8 mouse cellular contexts compared by ENCODE assay signal in the genomic region with DNA sequence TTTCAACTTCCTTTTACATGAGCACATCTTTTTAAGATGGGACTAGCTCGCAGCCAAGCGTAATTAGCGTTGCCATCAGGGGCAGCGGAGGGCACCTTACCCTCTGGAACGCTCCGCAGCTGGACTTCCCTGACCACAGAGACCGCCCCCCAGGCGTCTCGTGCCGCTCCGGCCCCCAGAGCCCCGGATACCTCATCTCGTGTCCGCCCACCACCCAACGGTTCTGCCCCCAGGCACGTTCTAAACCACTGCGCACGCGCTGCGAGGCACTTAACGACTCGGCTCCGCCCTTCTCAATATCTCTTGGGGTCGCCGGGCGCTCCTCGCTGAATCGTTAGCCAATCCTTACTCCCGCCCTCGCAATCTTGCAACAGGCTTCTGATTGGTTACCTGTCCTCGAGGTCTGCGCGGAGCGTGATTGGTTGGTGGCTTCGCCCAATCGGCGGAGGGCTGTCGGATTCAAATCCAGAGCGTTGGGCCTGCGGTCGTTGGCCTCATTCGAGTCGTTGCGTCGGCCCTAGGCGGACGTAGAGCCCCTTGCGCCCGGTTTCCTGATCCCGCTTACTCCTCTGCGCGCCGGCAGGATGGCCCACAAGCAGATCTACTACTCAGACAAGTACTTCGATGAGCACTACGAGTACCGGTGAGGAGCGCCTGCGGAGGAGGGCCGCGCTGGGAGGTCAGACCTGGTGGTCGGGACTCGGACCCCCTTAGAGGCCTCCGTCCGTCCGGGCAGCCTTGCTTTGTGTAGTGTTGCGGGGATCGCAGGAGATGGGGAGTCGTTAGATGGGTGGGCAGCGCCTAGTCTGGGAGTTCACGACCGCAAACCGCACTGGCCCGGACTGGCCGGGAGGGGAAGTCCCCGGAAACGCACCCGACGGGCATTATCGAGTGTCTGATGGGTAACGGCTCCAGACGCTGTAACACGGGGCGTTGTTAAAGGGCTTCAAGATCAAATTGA. TPM values are rescaled to one million over a fixed set of nuclear protein-coding genes. Genes with fewer than 3 reads are reported as not detected.
A peak's percentile ranks its signal among the peaks of the same experiment; 100 is the strongest.
DNase-seq lines count a peak whose midpoint lies in the region; ATAC-seq and TF ChIP-seq lines count a peak whose summit lies in the region.

A gene (plus strand): TSS at position 404 of the 961 bp plus-strand sequence.

- WGBS in forebrain, embryonic 13.5 days = under 1% methylated on average over 83 of the region's 83 CpGs
- under 1% methylated on average over 83 of the region's 83 CpGs for WGBS in large intestine, adult 2 months
- under 1% methylated on average over 83 of the region's 83 CpGs for WGBS in liver, postnatal 0 days (ENCODE audit: insufficient replicate concordance)
- WGBS in neural tube, embryonic 14.5 days = 0% methylated on average over 83 of the region's 83 CpGs

- peak within 1 kb of the TSS; percentile 95 for H3K4me3 ChIP-seq in ES-Bruce4 (ENCODE audit: low read depth, low read length)
- peak within 1 kb of the TSS; percentile 78 for H3K4me3 ChIP-seq in forebrain, embryonic 13.5 days
- H3K4me3 ChIP-seq in liver, postnatal 0 days (ENCODE audit: low read depth, low read length) = peak within 1 kb of the TSS; percentile 96
- peak within 1 kb of the TSS; percentile 58 for H3K4me3 ChIP-seq in neural tube, embryonic 14.5 days (ENCODE audit: low read depth, low read length)

- no peaks in the 10 kb centered on the region for H3K4me1 ChIP-seq in ES-Bruce4 (ENCODE audit: control insufficient read depth, insufficient read depth, low read length)
- H3K4me1 ChIP-seq in forebrain, embryonic 13.5 days = peaks cover 31% of the 10 kb centered on the region
- H3K4me1 ChIP-seq in liver, postnatal 0 days (ENCODE audit: insufficient read depth) = peaks cover 14% of the 10 kb centered on the region
- H3K4me1 ChIP-seq in neural tube, embryonic 14.5 days (ENCODE audit: control insufficient read depth, insufficient read depth, low read length) = 0 out of 2 replicates have a peak, but pooled peaks cover 4% of the 10 kb centered on the region

- H3K27me3 ChIP-seq in ES-Bruce4 (ENCODE audit: control insufficient read depth, insufficient read depth, low read length, poor library complexity, severe bottlenecking) = no peaks in the 10 kb centered on the region
- no peaks in the 10 kb centered on the region for H3K27me3 ChIP-seq in forebrain, embryonic 13.5 days
- H3K27me3 ChIP-seq in liver, postnatal 0 days (ENCODE audit: insufficient read depth, low read length) = no peaks in the 10 kb centered on the region
- no peaks in the 10 kb centered on the region for H3K27me3 ChIP-seq in neural tube, embryonic 14.5 days (ENCODE audit: control insufficient read depth, insufficient read depth, low read length)

- peak; percentile 80 for TF ChIP-seq EP300 in ES-Bruce4 (IDR thresholded peaks at IDR 0.05; ENCODE audit: insufficient read depth, low read depth, low read length)
- TF ChIP-seq EP300 in liver, postnatal 0 days (IDR thresholded peaks at IDR 0.05; ENCODE audit: low read depth) = peak; percentile 53

- peak within 1 kb of the TSS; percentile 81 for H3K4me2 ChIP-seq in forebrain, embryonic 13.5 days
- peak within 1 kb of the TSS; percentile 79 for H3K4me2 ChIP-seq in liver, postnatal 0 days (ENCODE audit: low read depth, low read length)
- peak within 1 kb of the TSS; percentile 91 for H3K4me2 ChIP-seq in neural tube, embryonic 14.5 days (ENCODE audit: low read depth, low read length)

- intact Hi-C loops in heart, postnatal 10 days (cut with DNase I) = no loop called here

- H3K9ac ChIP-seq in ES-Bruce4 (ENCODE audit: low read depth, poor library complexity, severe bottlenecking) = peak within 1 kb of the TSS; percentile 91
- peak within 1 kb of the TSS; percentile 85 for H3K9ac ChIP-seq in forebrain, embryonic 13.5 days
- H3K9ac ChIP-seq in liver, postnatal 0 days (replicated peaks) = peak within 1 kb of the TSS; percentile 99
- peak within 1 kb of the TSS; percentile 60 for H3K9ac ChIP-seq in neural tube, embryonic 14.5 days (replicated peaks; ENCODE audit: low read depth, low read length)

- DNase-seq in heart, postnatal 10 days = peak; percentile 99
- DNase-seq in large intestine, adult 2 months (ENCODE audit: low read depth, low spot score) = peak; percentile 93
- peak; percentile 96 for DNase-seq in liver, postnatal 0 days
- peak; percentile 96 for DNase-seq in testis, postnatal 10 days (ENCODE audit: low spot score)

- ATAC-seq in cerebellum, adult (ENCODE audit: insufficient number of reproducible peaks, low FRiP score, low TSS enrichment) = peak; percentile 100
- ATAC-seq in forebrain, embryonic 13.5 days = peak; percentile 99
- peak; percentile 90 for ATAC-seq in liver, postnatal 0 days
- ATAC-seq in neural tube, embryonic 14.5 days (ENCODE audit: low read depth) = peak; percentile 99

- peaks cover 25% of the 10 kb centered on the region for H3K36me3 ChIP-seq in ES-Bruce4 (ENCODE audit: control insufficient read depth, insufficient read depth, low read length, poor library complexity, severe bottlenecking)
- H3K36me3 ChIP-seq in forebrain, embryonic 13.5 days (ENCODE audit: poor library complexity, severe bottlenecking) = no peaks in the 10 kb centered on the region
- peaks cover 9% of the 10 kb centered on the region for H3K36me3 ChIP-seq in liver, postnatal 0 days (replicated peaks; ENCODE audit: insufficient read depth, low read length)
- no peaks in the 10 kb centered on the region for H3K36me3 ChIP-seq in neural tube, embryonic 14.5 days (ENCODE audit: control insufficient read depth, insufficient read depth, low read length)

- no peaks in the 10 kb centered on the region for H3K9me3 ChIP-seq in ES-Bruce4 (replicated peaks; ENCODE audit: control insufficient read depth, insufficient read depth, low read length, poor library complexity, severe bottlenecking)
- H3K9me3 ChIP-seq in forebrain, embryonic 13.5 days (replicated peaks) = no peaks in the 10 kb centered on the region
- no peaks in the 10 kb centered on the region for H3K9me3 ChIP-seq in liver, postnatal 0 days (ENCODE audit: low read length)
- H3K9me3 ChIP-seq in neural tube, embryonic 14.5 days (ENCODE audit: control insufficient read depth, low read length) = no peaks in the 10 kb centered on the region

- TF ChIP-seq POLR2A in ES-Bruce4 (IDR thresholded peaks at IDR 0.05; ENCODE audit: insufficient read depth, low read length) = peak; percentile 92

- no peak for TF ChIP-seq CTCF in ES-Bruce4 (IDR thresholded peaks at IDR 0.05; ENCODE audit: low read depth, low read length)
- 0 out of 2 replicates have a peak, but pooled peaks have one; percentile 10 for TF ChIP-seq CTCF in liver, postnatal 0 days (IDR thresholded peaks at IDR 0.05; ENCODE audit: low read depth)

- H3K27ac ChIP-seq in ES-Bruce4 (ENCODE audit: insufficient read depth, low read length) = peak within 1 kb of the TSS; percentile 79
- peak within 1 kb of the TSS; percentile 65 for H3K27ac ChIP-seq in forebrain, embryonic 13.5 days
- H3K27ac ChIP-seq in liver, postnatal 0 days (ENCODE audit: low read depth) = peak within 1 kb of the TSS; percentile 99
- H3K27ac ChIP-seq in neural tube, embryonic 14.5 days (ENCODE audit: low read depth, low read length) = peak within 1 kb of the TSS; percentile 44

RNA-seq across cellular contexts. Expression of the gene that starts here (rescaled TPM):
- 423 and 447 TPM in 2 replicates for polyA plus RNA-seq in ES-Bruce4 (2011; ENCODE audit: insufficient read depth, insufficient read length, low read depth, missing spikeins)
- 290 and 335 TPM in 2 replicates for polyA plus RNA-seq in forebrain, embryonic 13.5 days (2015; fragmentation: Nextera tagmentation; extraction: Ambion mirVana)
- total RNA-seq in heart, postnatal 10 days (2021) = 10 to 100 TPM; 25.1 to 26.0 TPM
- 45.1 and 50.0 TPM in 2 replicates for polyA plus RNA-seq in large intestine, adult 2 months (2012; rRNA removed)
- 278 and 292 TPM in 2 replicates for polyA plus RNA-seq in liver, postnatal 0 days (2015; fragmentation: Nextera tagmentation; extraction: Ambion mirVana)
- 24.5 and 34.5 TPM in 2 replicates for polyA plus RNA-seq in neural tube, embryonic 14.5 days (2014; fragmentation: Nextera tagmentation; extraction: Ambion mirVana)

Comparison
In these comparisons a context has a peak if more than half of its experiments do, and no peak if none do; other contexts are left out.
1. Peak in every context shown above with its lines: DNase-seq, ATAC-seq, H3K4me3 ChIP-seq and H3K27ac ChIP-seq.
2. H3K27ac ChIP-seq: peak in every context shown above with its lines; median percentile 99 in liver, postnatal 0 days; 79 in ES-Bruce4; 65 in forebrain, embryonic 13.5 days; 44 in neural tube, embryonic 14.5 days.